Mouse (Mus musculus): Measurements from ENCODE around the gene Evi5.
"Not testable (repeated sequence)": the region's sequence is repeated elsewhere in the genome, so short reads cannot be mapped to it uniquely, and the experiment has no call there.

Gene Evi5

DNA sequence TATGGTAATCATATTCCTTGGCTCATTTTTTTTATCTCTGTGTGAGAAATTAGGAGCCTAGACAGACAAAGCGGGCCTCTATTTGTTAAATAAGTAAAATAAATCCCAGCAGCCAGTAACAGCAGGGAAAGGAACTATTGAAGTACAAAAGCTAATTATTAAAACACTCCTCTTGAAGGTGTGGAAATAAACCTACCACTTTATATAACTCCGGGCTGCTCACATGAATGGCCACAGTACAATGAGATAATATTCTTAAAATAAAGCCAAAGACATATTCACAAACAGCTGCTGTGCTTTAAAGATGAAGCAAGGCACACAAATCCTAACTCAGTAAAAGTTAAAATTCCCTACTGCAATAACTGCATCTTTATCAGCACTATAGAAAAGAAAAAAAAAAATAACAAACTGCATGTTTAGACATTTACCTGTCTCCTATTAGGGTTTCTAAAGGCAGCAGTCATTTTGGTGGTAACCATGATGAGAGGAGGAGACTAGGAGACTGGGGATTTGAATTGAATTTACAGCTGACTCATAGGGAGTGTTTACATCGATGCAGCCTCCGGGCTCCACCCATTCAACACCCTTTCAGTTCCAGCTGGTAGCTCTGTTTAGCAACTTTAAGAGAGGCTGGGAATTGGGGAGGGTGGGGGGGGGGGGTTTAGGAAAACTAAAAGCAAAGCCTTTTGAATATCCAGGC lies at the start of gene Evi5:
Evi5 (minus strand) TSS at position 547 of the 700 bp plus-strand sequence.
- no peak for DNase-seq (ENCODE audit: low spot score in 2 of 2)

GRCm38 (mm10) chr5:107924564-107924963 lies 49.7 kb upstream of the Evi5 start:
- DNase-seq (ENCODE audit: low spot score in 2 of 2): no peak

DNA sequence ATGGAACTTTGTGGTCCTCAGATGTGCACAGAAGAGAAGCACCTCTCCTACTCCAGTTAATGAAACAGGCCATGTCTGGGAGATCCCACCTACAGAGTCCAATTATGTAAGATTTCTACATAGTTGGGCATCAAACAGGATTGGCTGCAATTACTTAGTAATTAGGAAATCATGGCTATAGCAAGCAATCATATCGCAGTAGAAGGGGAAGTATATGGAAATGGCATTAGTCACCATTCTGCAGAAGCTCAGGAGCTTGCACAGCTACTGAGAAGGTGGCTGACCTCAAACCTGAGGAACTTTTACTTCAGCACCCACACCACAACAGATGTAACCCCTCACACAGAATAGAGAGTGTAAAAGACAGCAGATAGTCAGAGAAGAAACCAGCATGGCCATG lies 47.9 kb upstream of the Evi5 start:
- no peak for DNase-seq (ENCODE audit: low spot score in 2 of 2)

DNA sequence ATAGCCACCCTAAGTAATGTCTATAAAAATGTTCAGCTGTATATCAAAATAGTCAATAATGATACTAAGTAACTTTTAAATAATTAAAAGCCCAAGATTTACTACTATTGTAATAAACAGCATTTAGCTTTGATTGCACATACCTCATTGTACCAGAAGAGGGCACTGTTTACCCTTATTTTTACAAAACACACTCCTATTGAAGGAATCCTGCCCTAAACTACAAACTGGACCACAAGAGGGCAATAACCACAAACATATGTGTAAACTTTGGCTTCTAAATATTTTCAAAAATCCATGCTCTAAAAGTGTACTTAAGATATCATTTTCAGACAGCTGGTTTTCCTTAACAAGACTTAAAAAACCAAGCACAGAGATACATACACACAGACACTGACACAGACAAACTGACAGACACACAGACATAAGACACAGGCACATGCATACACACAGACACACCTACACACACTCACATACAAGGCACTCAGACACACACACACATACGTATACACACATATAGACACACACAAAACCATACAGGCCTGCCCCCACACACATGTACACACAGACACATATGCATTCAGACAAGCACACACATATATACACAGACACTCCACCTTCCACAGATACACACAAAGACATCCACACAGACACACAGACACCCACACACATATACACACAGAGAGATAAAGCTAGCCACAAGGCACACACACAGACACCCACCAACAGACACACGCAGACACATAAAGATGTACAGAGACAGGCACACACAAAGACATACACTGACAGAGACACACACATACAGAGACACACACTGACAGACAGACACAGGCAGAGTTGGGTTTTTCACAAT lies 46.7 kb upstream of the Evi5 start:
- no peak for DNase-seq (ENCODE audit: low spot score in 2 of 2)

- no peak for DNase-seq (ENCODE audit: low spot score in 2 of 2)
Observed at GRCm38 (mm10) chr5:107915280-107915679, 40.4 kb upstream of the Evi5 start.

DNA sequence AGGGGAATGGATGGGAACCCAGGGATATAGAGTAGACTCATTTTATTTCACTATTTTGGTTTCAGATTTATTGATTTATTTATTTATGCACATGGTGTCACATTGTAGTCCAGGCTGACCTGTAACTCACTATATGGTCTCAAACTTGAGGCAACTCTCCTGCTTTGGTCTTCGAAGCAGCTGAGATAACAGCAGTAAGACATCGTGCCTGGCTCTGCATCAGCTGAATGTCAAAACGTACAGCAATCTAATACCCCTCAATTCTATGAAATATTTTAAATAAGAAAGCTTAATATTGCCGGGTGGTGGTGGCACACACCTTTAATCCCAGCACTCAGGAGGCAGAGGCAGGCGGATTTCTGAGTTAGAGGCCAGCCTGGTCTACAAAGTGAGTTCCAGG lies 36.1 kb upstream of the Evi5 start:
- DNase-seq (ENCODE audit: low spot score in 2 of 2): no peak

DNA sequence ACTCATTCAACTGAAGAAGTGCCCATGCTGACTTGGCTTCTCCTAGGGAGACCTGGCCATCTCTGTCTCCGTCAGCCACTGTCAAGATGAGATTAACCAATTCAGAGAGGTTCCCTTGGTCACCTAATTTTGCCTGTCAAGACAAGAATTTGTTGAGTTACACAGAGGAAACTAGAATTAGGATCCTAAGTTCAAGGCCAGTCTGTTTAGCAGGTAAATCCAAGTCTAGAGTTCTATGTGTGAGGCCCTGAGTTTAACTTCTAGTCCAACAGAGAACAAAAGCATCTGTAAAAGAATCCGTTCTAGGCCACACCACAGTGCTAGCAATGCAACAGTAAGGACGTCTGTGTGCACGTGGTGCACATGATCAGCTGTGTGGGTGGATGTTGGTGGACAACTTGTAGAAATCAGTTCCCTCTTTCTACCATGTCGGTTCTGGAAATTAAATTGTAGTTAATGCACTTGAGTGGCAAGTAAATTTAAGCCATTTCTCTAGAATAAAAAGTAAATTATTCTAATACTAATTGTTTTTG lies 35.2 kb upstream of the Evi5 start:
- DNase-seq (ENCODE audit: low spot score in 2 of 2): no peak

DNA sequence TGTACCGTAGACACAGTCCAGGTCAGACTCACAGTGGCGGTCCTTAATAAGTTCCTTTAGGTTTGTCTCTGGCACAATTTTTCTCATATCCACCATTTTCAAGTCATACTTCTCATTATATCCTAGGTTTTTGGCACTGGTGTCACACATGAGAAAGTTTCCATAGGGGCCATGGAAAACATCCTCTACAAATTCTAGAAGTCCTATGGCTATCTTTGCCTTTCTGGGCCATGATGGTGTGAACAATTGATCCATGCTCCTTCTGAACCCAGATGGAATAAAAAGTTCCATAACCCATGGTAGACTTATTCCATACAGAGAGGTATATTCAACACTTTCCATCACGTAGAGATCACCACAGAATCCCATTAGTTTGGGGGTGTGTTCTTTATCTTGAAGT lies 34.8 kb upstream of the Evi5 start:
- DNase-seq (ENCODE audit: low spot score in 2 of 2): no peak

- no peak for DNase-seq (ENCODE audit: low spot score in 2 of 2)
Observed at GRCm38 (mm10) chr5:107908514-107909110, 33.7 kb upstream of the Evi5 start.

DNA sequence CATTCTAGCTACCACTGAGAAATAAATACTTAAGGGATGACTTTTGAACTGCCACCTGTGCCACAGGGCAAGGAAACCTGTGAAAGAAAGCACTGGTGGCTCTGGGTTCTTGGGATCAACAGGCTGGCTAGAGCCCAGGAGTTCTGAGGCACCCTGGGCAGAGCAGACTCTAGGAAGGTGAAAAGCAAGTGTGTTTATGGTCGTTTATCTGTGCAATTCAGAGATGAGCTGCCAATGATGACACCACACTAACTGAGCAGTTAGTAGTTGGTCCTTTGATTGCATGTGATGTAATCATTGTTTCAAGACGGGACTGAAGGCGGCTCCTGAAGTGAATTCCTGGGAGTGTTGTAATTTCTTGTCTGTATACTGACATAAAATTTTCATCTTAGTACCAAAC lies 29.4 kb upstream of the Evi5 start:
- DNase-seq (ENCODE audit: low spot score in 2 of 2): no peak

DNA sequence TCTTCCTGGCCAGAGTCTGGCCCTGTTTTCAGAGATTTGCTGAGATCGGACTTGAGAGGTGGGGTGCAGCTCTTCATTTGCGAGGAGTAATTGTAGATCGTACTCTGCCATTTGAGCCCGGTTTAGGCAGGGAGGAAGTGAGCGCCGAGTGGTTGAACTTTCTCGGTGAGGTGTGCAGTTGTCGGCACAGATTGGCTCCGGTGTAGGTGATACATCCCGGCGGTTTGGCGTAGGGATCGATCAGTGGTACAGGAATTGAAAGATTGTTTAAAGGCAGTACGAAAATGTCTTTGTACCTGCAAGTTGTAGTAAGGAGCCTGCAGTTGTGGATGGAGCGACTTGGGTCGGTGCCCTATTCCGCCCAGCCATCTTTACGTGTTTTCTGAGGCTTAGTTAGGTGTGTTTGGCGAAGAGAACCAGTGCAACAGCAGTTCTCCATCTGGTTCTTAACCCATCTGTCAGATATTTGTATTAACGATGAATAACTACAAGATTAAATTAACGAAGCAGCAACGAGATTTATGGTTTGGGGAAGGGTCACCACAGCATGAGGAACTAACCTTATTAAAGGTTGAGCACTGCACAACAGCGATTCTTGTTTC lies 26.2 kb upstream of the Evi5 start:
- DNase-seq (ENCODE audit: low spot score in 2 of 2): no peak

DNA sequence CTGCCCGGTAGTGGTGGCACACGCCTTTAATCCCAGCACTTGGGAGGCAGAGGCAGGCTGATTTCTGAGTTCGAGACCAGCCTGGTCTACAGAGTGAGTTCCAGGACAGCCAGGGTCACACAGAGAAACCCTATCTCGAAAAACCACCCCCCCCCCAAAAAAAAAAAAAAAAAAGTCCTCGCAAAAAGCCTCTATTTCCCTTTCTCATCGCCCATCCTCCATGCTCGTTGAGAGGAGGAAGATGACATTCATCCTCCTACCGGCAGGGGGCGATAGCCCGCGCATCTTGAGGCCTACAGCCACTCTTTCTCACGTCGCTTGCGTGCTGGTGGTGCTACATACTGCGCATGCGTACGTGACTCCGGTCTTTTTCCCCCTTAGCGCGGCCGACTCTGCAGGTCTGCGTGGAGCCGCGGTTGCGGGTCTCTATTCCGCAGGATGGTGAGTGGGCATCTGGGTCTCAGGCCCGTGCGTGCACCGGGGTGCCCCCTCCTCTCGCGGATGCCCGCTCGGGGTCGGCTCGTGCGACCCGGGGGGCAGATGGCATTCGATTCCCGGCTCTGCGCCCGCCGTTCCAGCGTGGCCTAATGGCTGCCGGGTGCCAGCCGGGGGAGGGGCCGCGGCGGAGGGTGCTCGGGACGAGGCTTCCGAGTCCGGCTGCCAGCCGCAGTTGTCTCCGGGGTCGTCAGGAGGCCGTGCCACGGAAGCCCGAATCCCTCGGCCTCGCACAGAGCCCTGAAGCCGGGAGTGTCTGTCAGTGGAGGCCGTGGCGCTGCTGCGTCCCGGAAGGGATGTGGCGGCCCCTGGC lies 25.5 kb upstream of the Evi5 start, which contains the start of gene Rpl5:
Rpl5 (plus strand) TSS at position 297 of the 808 bp plus-strand sequence.
- peak; percentile 97 for DNase-seq (ENCODE audit: low spot score in 2 of 2)

DNA sequence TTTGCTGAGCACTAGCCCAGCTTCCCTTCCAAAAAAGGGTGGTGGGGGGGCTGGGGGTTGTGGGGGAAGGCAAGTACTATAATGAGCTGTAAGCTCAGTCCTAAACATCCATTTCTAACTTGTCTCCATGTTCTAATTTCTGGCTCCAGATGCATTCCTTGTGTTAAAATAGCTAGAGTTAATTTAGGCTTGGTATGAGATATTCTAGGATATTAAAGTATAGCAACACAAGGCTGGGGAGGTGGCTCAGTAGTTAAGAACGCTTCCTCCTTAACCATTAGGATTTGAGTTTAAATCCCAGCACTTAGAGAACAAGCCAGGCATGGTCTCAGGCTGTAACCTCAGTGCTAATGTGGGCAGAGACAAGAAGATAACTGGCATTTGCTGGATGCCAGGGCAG lies 21.4 kb upstream of the Evi5 start:
- no peak for DNase-seq (ENCODE audit: low spot score in 2 of 2)

DNA sequence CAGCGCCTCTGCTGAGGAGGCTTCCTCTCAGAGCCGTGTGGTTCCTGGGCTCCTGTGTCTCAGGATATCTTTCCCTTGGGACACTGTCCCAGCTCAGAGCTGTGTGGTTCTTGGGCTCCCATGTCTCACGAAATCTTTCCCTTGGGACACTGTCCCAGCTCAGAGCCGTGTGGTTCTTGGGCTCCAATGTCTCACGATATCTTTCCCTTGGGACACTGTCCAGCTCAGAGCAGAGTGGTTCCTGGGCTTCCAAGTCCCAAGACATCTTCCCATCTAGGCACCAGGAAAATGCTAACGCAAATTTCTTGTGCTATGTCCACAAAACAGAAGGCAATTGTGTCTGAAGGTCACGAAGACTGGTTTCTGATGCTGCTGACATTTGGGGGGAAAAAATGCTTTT lies 19.8 kb upstream of the Evi5 start:
- DNase-seq (ENCODE audit: low spot score in 2 of 2): no peak

- DNase-seq (ENCODE audit: low spot score in 2 of 2): not testable (repeated sequence)
Observed at GRCm38 (mm10) chr5:107891515-107891914, 16.6 kb upstream of the Evi5 start.

DNA sequence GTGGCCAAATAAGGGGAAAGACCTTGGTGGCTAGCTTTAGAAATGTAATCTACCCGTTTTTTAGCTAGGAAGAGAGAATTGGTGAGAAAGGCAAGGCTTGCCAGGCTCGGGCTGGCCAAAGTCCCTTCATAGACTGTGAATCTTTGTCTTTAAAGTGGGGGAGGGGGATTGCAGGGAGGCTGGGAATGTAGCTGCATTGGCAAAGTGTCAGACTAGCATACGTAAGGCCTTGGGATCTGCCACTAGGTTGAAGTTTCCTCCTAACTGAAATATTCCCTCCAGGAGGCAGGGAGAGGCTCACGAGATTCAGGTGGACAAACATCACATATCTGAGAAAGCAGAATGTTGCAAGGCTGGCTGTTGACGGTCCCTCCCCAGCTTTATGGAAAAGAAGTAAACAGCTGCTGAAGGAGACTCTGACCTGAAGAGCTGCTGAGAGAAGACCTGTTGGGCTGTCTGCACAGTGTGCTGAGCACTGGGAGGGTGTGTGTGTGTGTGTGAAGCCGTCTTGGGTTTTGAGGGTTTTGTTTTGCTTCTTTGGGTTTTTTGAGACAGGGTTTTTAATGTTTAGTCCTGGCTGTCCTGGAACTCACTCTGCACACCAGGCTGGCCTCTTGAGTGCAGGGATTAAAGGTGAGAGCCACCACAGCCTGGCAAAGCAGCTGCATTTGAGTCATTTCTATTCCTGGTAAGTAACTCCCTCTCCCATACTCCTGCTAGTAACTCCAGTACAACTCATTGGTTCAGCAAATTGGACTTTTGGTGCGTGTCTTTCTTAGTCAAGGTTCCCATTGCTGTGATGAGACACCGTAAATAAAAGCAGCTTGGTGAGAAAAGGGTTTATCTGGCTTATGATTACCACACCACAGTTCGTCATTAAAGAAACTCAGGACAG lies 15.3 kb upstream of the Evi5 start:
- no peak for DNase-seq (ENCODE audit: low spot score in 2 of 2)

- DNase-seq (ENCODE audit: low spot score in 2 of 2): no peak
Observed at GRCm38 (mm10) chr5:107880710-107881109, 5.8 kb upstream of the Evi5 start.

DNA sequence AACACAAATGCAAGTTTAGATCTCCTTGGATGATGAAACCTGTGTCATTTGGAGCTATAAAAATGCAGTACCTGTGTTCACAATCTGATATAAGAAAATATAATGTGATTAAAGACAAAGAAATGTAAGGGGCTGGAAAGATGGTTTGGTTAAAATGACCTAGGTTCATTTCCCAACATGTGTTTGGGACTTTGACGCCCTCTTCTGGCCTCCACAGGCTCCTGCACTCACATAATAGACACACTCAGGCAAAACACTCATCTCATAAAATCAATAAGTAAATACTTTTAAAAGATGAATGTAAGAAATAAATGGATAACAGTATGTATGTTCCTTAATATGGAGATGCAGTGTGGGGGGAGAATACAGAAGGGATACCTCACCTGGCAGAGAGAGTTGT lies 2.1 kb upstream of the Evi5 start:
- no peak for DNase-seq (ENCODE audit: low spot score in 2 of 2)

DNA sequence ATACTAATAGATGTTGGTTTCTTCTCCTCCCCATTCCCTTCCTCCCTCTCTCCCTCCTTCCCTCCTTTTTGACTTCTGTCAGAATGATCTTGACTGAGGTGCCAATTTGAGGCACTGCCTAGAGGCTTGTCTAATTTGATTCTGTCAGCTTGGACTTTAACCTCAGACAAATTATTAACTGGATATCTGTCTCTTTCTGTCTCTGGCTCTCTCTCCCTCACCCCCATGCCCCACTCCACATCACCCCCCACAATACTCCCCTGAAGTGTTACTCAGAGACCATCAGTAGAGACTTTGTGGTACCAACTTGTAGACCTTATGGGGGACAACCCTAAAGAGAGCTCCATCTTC lies 329 bp upstream of the Evi5 start:
- no peak for DNase-seq (ENCODE audit: low spot score in 2 of 2)

GRCm38 (mm10) chr5:107873886-107874302 lies 1.0 kb downstream of the Evi5 start:
- peak in 1 of 2 experiments; percentile 17 for DNase-seq (ENCODE audit: low spot score in 2 of 2)

All from frontal cortex, postnatal 25 days (tissue).